Mouse (Mus musculus) liver, postnatal 0 days (tissue): ENCODE results near the gene Jkamp. TPM values are rescaled to one million over a fixed set of nuclear protein-coding genes. Genes with fewer than 3 reads are reported as not detected.

Source experiments
- ATAC-seq: fragments of 200-750 bp; cut with Nextera tagmentation; 2 replicates; pipeline ENCODE4 v1.8.0; 2017; ENCODE audit warnings: mild to moderate bottlenecking, moderate library complexity
- DNase-seq: peaks from one replicate; pipeline ENCODE4 v3.0.0-alpha.2; 2016
- H3K27ac ChIP-seq: fragments of 300-500 bp; sonication (generic); 2 replicates; pipeline ENCODE4 v1.5.1; 2014; ENCODE audit warnings: antibody characterized with exemption, moderate library complexity, mild to moderate bottlenecking, low read depth
- H3K27me3 ChIP-seq: fragments of 300-500 bp; sonication (generic); 2 replicates; pipeline ENCODE4 v1.6.1; 2014; ENCODE audit warnings: low read length, control low read depth, mixed read lengths; ENCODE audit not compliant: insufficient read depth
- H3K36me3 ChIP-seq: fragments of 300-500 bp; sonication (generic); replicated peaks from 2 replicates; pipeline ENCODE4 v1.6.1; 2014; ENCODE audit warnings: mild to moderate bottlenecking, control low read depth, low read length, moderate library complexity, mixed read lengths; ENCODE audit not compliant: insufficient read depth
- H3K4me1 ChIP-seq: fragments of 300-500 bp; sonication (generic); 2 replicates; pipeline ENCODE4 v1.6.1; 2014; ENCODE audit warnings: antibody characterized with exemption, mild to moderate bottlenecking, control low read depth; ENCODE audit not compliant: insufficient read depth
- H3K4me2 ChIP-seq: fragments of 300-500 bp; sonication (generic); 2 replicates; pipeline ENCODE4 v1.6.1; 2014; ENCODE audit warnings: low read depth, mild to moderate bottlenecking, low read length, moderate library complexity, mixed read lengths
- H3K4me3 ChIP-seq: fragments of 300-500 bp; sonication (generic); 2 replicates; pipeline ENCODE4 v1.5.1; 2014; ENCODE audit warnings: low read depth, low read length
- H3K9ac ChIP-seq: fragments of 300-500 bp; sonication (generic); replicated peaks from 2 replicates; pipeline ENCODE4 v1.6.1; 2014; ENCODE audit warnings: mild to moderate bottlenecking, moderate library complexity
- H3K9me3 ChIP-seq: fragments of 300-500 bp; sonication (generic); 2 replicates; pipeline ENCODE4 v1.6.1; 2016; ENCODE audit warnings: mild to moderate bottlenecking, control low read depth, low read length, mixed read lengths
- CTCF ChIP-seq: sonication (generic); IDR thresholded peaks from 2 replicates; pipeline ENCODE4 v1.5.1; 2016; ENCODE audit warnings: antibody characterized with exemption, low read depth
- EP300 ChIP-seq: IDR thresholded peaks from 2 replicates; pipeline ENCODE4 v1.6.1; 2016; ENCODE audit warnings: antibody characterized with exemption, low read depth, mild to moderate bottlenecking
- WGBS: fragments of 180-500 bp; shearing (Covaris S2); extraction: QIAGEN DNeasy Blood & Tissue Kit; methylation state at CpG from one replicate; pipeline ENCODE4 v1.1.7; 2014; ENCODE audit not compliant: insufficient replicate concordance; 5-methylcytosine and 5-hydroxymethylcytosine counted together
- polyA plus RNA-seq: library from polyadenylated mRNA; unstranded; fragments of >200 nt; fragmentation: Nextera tagmentation; extraction: Ambion mirVana; gene quantifications from 2 replicates; pipeline ENCODE4 v1.2.1, GENCODE M21; 2015

Gene Jkamp
- polyA plus RNA-seq, result 28.1 and 28.6 TPM in 2 replicates

GRCm38 (mm10) chr12:72085329-72086165 is at the start of gene Jkamp, which contains the start of gene L3hypdh:
TSS of gene Jkamp (plus strand) at chr12:72085589.
TSS of gene L3hypdh (minus strand) at chr12:72085439.
- H3K27ac ChIP-seq, result peak within 1 kb of the TSS; percentile 96
- peaks cover 18% of the 10 kb centered on the region for H3K4me1 ChIP-seq
- H3K9ac ChIP-seq, result peak within 1 kb of the TSS; percentile 73
- no peaks in the 10 kb centered on the region for H3K9me3 ChIP-seq
- ATAC-seq (peak; percentile 87), DNase-seq (peak; percentile 99)
- H3K36me3 ChIP-seq, result 0 out of 2 replicates have a peak, but pooled peaks cover 3% of the 10 kb centered on the region
- peak within 1 kb of the TSS; percentile 68 for H3K4me3 ChIP-seq
- peak within 1 kb of the TSS; percentile 94 for H3K4me2 ChIP-seq
- H3K27me3 ChIP-seq, result no peaks in the 10 kb centered on the region
- TF ChIP-seq EP300, result peak; percentile 65; the same call in 1 of the 2 replicates
- TF ChIP-seq CTCF, result peak; percentile 37; the same call in 1 of the 2 replicates
- 1% methylated on average over 59 of the region's 60 CpGs for whole genome bisulfite sequencing

DNA sequence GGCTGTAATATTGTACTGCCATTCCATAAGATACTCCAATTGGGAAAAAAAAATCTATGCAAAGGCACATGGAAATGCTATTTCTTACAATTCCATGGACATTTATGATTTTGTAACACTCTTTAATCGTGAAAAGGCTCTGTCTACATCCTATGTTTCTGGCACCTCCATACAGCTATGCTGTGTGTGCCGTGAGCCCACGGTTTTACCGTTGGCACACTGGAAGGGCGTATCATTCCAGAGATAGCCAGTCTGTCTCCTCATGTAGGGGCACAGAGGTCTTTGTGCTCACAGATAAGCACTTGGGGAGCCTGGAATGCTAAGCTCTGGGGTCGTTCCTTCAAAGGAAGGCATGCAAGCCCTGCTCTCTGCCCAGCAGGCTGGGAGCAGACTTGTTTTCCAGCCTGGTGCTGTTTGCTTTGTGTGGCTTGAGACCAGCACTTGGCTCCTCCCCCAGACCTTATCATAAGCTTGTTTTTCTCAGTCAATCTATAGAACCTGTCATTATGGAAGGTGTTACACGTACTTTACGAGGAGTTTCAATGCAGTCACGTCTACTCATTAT is 49.2 kb upstream of the Jkamp start:
- DNase-seq (no peak), ATAC-seq (no peak)
- Histone ChIP-seq H3K9me3 (no peaks in the 10 kb centered on the region), H3K4me1 (0 out of 2 replicates have a peak, but pooled peaks cover 3% of the 10 kb centered on the region), H3K27ac (no peak overlapping the region), H3K4me3 (no peak overlapping the region), H3K4me2 (no peak overlapping the region), H3K9ac (no peak overlapping the region), H3K27me3 (no peaks in the 10 kb centered on the region), H3K36me3 (no peaks in the 10 kb centered on the region)
- no peak for TF ChIP-seq EP300
- no peak for TF ChIP-seq CTCF
- 55% methylated on average over 9 of the region's 9 CpGs for WGBS

DNA sequence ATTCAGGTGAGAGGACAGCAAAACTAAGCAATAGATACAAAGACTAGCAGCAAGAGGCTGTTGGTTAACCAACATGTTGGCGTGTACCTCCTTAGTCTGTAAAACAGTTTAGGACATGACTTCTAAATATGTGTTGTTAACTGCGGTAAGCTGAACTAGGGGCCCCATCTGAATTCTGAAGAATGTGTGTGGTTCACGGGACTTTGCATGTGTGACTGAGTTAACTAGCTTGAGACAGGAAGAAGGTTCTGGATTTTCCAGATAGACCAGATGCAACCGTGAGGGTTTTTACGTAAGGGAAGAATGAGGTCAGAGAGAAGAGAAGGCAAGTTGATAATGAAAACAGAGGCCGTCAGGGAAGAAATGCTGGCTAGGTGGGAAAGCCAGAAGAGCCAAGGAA is 48.3 kb upstream of the Jkamp start:
- Histone ChIP-seq H3K4me1 (0 out of 2 replicates have a peak, but pooled peaks cover 3% of the 10 kb centered on the region), H3K9ac (no peak overlapping the region), H3K27ac (no peak overlapping the region), H3K36me3 (no peaks in the 10 kb centered on the region), H3K4me3 (no peak overlapping the region), H3K4me2 (no peak overlapping the region), H3K27me3 (no peaks in the 10 kb centered on the region), H3K9me3 (no peaks in the 10 kb centered on the region)
- ATAC-seq (no peak), DNase-seq (no peak)
- TF ChIP-seq EP300, result no peak
- TF ChIP-seq CTCF, result no peak
- WGBS, result 76% methylated on average over 6 of the region's 6 CpGs

DNA sequence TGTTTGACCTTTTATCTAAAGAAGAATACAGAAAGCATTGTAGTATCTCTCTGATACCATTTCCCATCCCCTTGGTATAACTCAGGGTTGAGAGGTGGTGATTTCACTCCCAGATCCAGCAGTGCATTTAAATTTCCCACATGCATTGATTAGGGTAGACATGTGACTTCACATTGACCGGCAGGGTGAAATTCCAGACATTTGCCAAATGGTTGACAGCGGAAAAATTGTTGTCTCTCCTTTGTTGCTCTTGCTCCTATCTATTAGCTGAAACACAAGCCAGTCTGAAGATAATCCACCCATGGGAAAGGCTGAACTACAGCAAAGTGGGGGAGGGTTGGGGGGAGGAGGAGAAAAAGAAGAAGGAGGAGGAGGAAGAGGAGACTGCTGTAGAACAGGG is 46.5 kb upstream of the Jkamp start:
- 56% methylated on average over 2 of the region's 2 CpGs for WGBS
- no peak for ATAC-seq
- Histone ChIP-seq H3K9ac (no peak overlapping the region), H3K27ac (no peak overlapping the region), H3K9me3 (no peaks in the 10 kb centered on the region), H3K36me3 (no peaks in the 10 kb centered on the region), H3K27me3 (no peaks in the 10 kb centered on the region), H3K4me2 (no peak overlapping the region), H3K4me3 (no peak overlapping the region), H3K4me1 (0 out of 2 replicates have a peak, but pooled peaks cover 3% of the 10 kb centered on the region)
- no peak for TF ChIP-seq CTCF
- no peak for TF ChIP-seq EP300
- DNase-seq, result no peak

DNA sequence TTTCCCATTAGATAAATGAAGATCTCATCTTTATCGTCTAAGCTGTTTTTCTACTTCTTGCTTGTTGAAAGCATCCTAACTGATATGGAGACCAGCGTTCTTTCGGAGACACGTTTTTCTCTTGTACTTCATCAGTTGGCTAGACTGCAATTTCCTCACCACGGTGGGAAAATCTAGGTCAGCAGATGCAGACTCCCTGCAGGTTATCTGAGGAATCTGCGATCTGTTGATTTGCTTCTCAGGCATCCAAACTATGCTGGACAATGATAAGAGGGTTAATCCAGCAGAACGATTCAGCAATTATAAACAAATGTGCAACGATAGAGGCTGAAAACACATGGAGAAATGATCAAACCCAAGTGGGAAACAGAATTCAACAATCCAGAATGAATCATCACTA is 45.9 kb upstream of the Jkamp start:
- Histone ChIP-seq H3K9me3 (no peaks in the 10 kb centered on the region), H3K27me3 (no peaks in the 10 kb centered on the region), H3K9ac (no peak overlapping the region), H3K4me1 (0 out of 2 replicates have a peak, but pooled peaks cover 3% of the 10 kb centered on the region), H3K36me3 (no peaks in the 10 kb centered on the region), H3K4me3 (no peak overlapping the region), H3K4me2 (no peak overlapping the region), H3K27ac (no peak overlapping the region)
- no peak for ATAC-seq
- no peak for DNase-seq
- 59% methylated on average over 8 of the region's 8 CpGs for WGBS
- TF ChIP-seq CTCF (no peak), EP300 (no peak)

DNA sequence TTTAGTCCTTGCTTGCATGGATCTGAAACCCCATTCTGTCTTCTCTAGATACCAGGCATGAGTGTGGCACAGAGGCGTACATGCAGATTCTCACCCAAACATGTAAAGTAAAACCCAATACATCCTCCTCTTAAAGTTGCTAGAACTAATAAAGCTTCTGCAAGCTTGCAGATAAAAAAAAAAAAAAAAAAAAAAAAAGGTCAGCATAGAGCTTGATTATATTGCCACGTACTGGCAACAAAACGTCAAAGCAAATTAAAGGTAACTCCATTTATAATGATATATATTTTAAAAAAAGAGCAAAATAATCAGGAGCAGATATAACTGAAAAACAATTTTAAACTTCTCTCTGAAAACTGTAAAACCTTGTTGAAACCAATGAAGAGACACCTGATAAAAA is 44.2 kb upstream of the Jkamp start:
- DNase-seq, result no peak
- Histone ChIP-seq H3K9ac (no peak overlapping the region), H3K4me3 (no peak overlapping the region), H3K36me3 (no peaks in the 10 kb centered on the region), H3K4me2 (no peak overlapping the region), H3K27me3 (no peaks in the 10 kb centered on the region), H3K4me1 (0 out of 2 replicates have a peak, but pooled peaks cover 3% of the 10 kb centered on the region), H3K9me3 (no peaks in the 10 kb centered on the region), H3K27ac (no peak overlapping the region)
- TF ChIP-seq EP300 (no peak), CTCF (no peak)
- no peak for ATAC-seq
- WGBS, result 68% methylated on average over 3 of the region's 3 CpGs
